Mouse (Mus musculus) limb, embryonic 14.5 days (tissue): ENCODE results near the gene Gapvd1. TPM values are rescaled to one million over a fixed set of nuclear protein-coding genes. Genes with fewer than 3 reads are reported as not detected.

ENCODE experiments used
- ATAC-seq: fragments of 200-750 bp; cut with Nextera tagmentation; 2 replicates; pipeline ENCODE4 v1.8.0; 2017; ENCODE audit warnings: low read depth, moderate number of reproducible peaks, moderate TSS enrichment; ENCODE audit not compliant: low FRiP score
- DNase-seq: peaks from one replicate; pipeline ENCODE4 v3.0.0-alpha.2; 2015; ENCODE audit warnings: low spot score
- H3K27ac ChIP-seq: fragments of 300-500 bp; sonication (generic); replicated peaks from 2 replicates; pipeline ENCODE4 v1.5.1; 2014; ENCODE audit warnings: low read depth, mild to moderate bottlenecking, low read length, moderate library complexity, mixed read lengths
- H3K27me3 ChIP-seq: fragments of 300-500 bp; sonication (generic); 2 replicates; pipeline ENCODE4 v1.6.1; 2014; ENCODE audit warnings: low read length, mixed read lengths; ENCODE audit not compliant: control insufficient read depth, insufficient read depth
- H3K36me3 ChIP-seq: fragments of 300-500 bp; sonication (generic); 2 replicates; pipeline ENCODE4 v1.6.1; 2014; ENCODE audit warnings: mild to moderate bottlenecking, low read length, moderate library complexity, mixed read lengths; ENCODE audit not compliant: control insufficient read depth, insufficient read depth
- H3K4me1 ChIP-seq: fragments of 300-500 bp; sonication (generic); 2 replicates; pipeline ENCODE4 v1.6.1; 2014; ENCODE audit warnings: antibody characterized with exemption, low read length, mixed read lengths; ENCODE audit not compliant: control insufficient read depth, insufficient read depth
- H3K4me2 ChIP-seq: fragments of 300-500 bp; sonication (generic); replicated peaks from 2 replicates; pipeline ENCODE4 v1.6.1; 2014; ENCODE audit warnings: low read depth, mild to moderate bottlenecking, low read length, moderate library complexity; ENCODE audit not compliant: severe bottlenecking
- H3K4me3 ChIP-seq: fragments of 300-500 bp; sonication (generic); replicated peaks from 2 replicates; pipeline ENCODE4 v1.5.1; 2014; ENCODE audit warnings: low read length
- H3K9ac ChIP-seq: fragments of 300-500 bp; sonication (generic); 2 replicates; pipeline ENCODE4 v1.6.1; 2014; ENCODE audit warnings: mild to moderate bottlenecking, low read depth, low read length, moderate library complexity; ENCODE audit not compliant: severe bottlenecking
- H3K9me3 ChIP-seq: fragments of 300-500 bp; sonication (generic); 2 replicates; pipeline ENCODE4 v1.6.1; 2016; ENCODE audit warnings: low read length; ENCODE audit not compliant: control insufficient read depth
- POLR2A ChIP-seq: fragments of 200-500 bp; IDR thresholded peaks from 2 replicates; pipeline ENCODE4 v1.8.0; 2012; ENCODE audit warnings: inconsistent platforms, mild to moderate bottlenecking, moderate library complexity, borderline replicate concordance; ENCODE audit not compliant: insufficient read depth, insufficient read length; ENCODE audit errors: extremely low read depth
- WGBS: fragments of 180-500 bp; shearing (Covaris S2); extraction: QIAGEN DNeasy Blood & Tissue Kit; methylation state at CpG from one replicate; pipeline ENCODE4 v1.1.7; 2014; 5-methylcytosine and 5-hydroxymethylcytosine counted together
- polyA plus RNA-seq, 2 experiments: library from polyadenylated mRNA; depleted of rRNA in 1 of 2; stranded (reverse) in 1 of 2; unstranded in 1 of 2; fragments of >200 nt; fragmentation: Nextera tagmentation in 1 of 2; extraction: Ambion mirVana in 1 of 2; gene quantifications; 2 replicates each; pipeline versions ENCODE4 v1.2.1 to v1.2.3; 2012 to 2014

Gapvd1 gene
- polyA plus RNA-seq, 2 experiments = 41.4 to 84.2 TPM

GRCm38 (mm10) chr2:34639725-34640124 is 115.3 kb downstream of the Gapvd1 start:
- no peak overlapping the region for H3K4me3 ChIP-seq
- H3K27me3 ChIP-seq = no peaks in the 10 kb centered on the region
- H3K4me2 ChIP-seq = no peak overlapping the region
- no peak for TF ChIP-seq POLR2A
- no peaks in the 10 kb centered on the region for H3K4me1 ChIP-seq
- H3K9ac ChIP-seq = no peak overlapping the region
- WGBS = 58% methylated on average over 5 of the region's 5 CpGs
- no peak for DNase-seq
- no peaks in the 10 kb centered on the region for H3K9me3 ChIP-seq
- H3K27ac ChIP-seq = no peak overlapping the region
- H3K36me3 ChIP-seq = no peaks in the 10 kb centered on the region
- no peak; the same call in 1 of the 2 replicates for ATAC-seq

GRCm38 (mm10) chr2:34638955-34639650 is 115.9 kb downstream of the Gapvd1 start:
- peak overlapping the region; percentile 88 for H3K4me2 ChIP-seq
- no peaks in the 10 kb centered on the region for H3K4me1 ChIP-seq
- no peaks in the 10 kb centered on the region for H3K27me3 ChIP-seq
- H3K36me3 ChIP-seq = no peaks in the 10 kb centered on the region
- H3K9ac ChIP-seq = peak overlapping the region; percentile 55
- TF ChIP-seq POLR2A = no peak
- H3K4me3 ChIP-seq = peak overlapping the region; percentile 37
- H3K27ac ChIP-seq = no peak overlapping the region
- ATAC-seq (peak; percentile 62), DNase-seq (peak; percentile 86)
- 13% methylated on average over 19 of the region's 37 CpGs for WGBS
- H3K9me3 ChIP-seq = no peaks in the 10 kb centered on the region

GRCm38 (mm10) chr2:34635249-34636165 is 119.5 kb downstream of the Gapvd1 start:
- no peak overlapping the region for H3K9ac ChIP-seq
- H3K27ac ChIP-seq = no peak overlapping the region
- DNase-seq (no peak), ATAC-seq (no peak)
- no peaks in the 10 kb centered on the region for H3K27me3 ChIP-seq
- no peak overlapping the region for H3K4me2 ChIP-seq
- H3K4me3 ChIP-seq = no peak overlapping the region
- no peaks in the 10 kb centered on the region for H3K36me3 ChIP-seq
- no peaks in the 10 kb centered on the region for H3K4me1 ChIP-seq
- 74% methylated on average over 14 of the region's 14 CpGs for WGBS
- H3K9me3 ChIP-seq = no peaks in the 10 kb centered on the region
- TF ChIP-seq POLR2A = no peak

GRCm38 (mm10) chr2:34632051-34632450 is 123.0 kb downstream of the Gapvd1 start:
- H3K27me3 ChIP-seq = no peaks in the 10 kb centered on the region
- no peak for ATAC-seq
- no peak for DNase-seq
- no peak overlapping the region for H3K27ac ChIP-seq
- no peak overlapping the region for H3K4me3 ChIP-seq
- peaks cover 18% of the 10 kb centered on the region; the same call in 1 of the 2 replicates for H3K4me1 ChIP-seq
- WGBS = 75% methylated on average over 12 of the region's 12 CpGs
- no peak overlapping the region for H3K9ac ChIP-seq
- TF ChIP-seq POLR2A = no peak
- H3K36me3 ChIP-seq = no peaks in the 10 kb centered on the region
- H3K9me3 ChIP-seq = no peaks in the 10 kb centered on the region
- no peak overlapping the region for H3K4me2 ChIP-seq

- Histone ChIP-seq H3K4me3 (no peak overlapping the region), H3K9ac (no peak overlapping the region), H3K36me3 (peaks cover 5% of the 10 kb centered on the region), H3K9me3 (no peaks in the 10 kb centered on the region), H3K27me3 (no peaks in the 10 kb centered on the region), H3K4me2 (no peak overlapping the region), H3K27ac (no peak overlapping the region), H3K4me1 (peaks cover 18% of the 10 kb centered on the region; the same call in 1 of the 2 replicates)
- WGBS = 78% methylated on average over 6 of the region's 6 CpGs
- ATAC-seq = no peak
- DNase-seq = no peak
- no peak for TF ChIP-seq POLR2A
Measured at GRCm38 (mm10) chr2:34630445-34630844, 124.6 kb downstream of the Gapvd1 start.
